Mouse (Mus musculus) midbrain, embryonic 16.5 days (tissue): Measurements from ENCODE around the gene Psmb9. TPM values are rescaled to one million over a fixed set of nuclear protein-coding genes. Genes with fewer than 3 reads are reported as not detected.

ENCODE experiments used
- ATAC-seq: fragments of 200-750 bp; cut with Nextera tagmentation; 2 replicates; pipeline ENCODE4 v1.8.0; 2017; ENCODE audit warnings: moderate TSS enrichment
- H3K27ac ChIP-seq: fragments of 300-500 bp; sonication (generic); 2 replicates; pipeline ENCODE4 v1.5.1; 2014; ENCODE audit warnings: mild to moderate bottlenecking, low read length, mixed read lengths
- H3K27me3 ChIP-seq: fragments of 300-500 bp; sonication (generic); 2 replicates; pipeline ENCODE4 v1.6.1; 2014; ENCODE audit warnings: low read depth, low read length, mixed read lengths; ENCODE audit not compliant: control insufficient read depth, insufficient read depth
- H3K36me3 ChIP-seq: fragments of 300-500 bp; sonication (generic); 2 replicates; pipeline ENCODE4 v1.6.1; 2014; ENCODE audit warnings: mild to moderate bottlenecking, low read length, moderate library complexity, mixed read lengths; ENCODE audit not compliant: control insufficient read depth, insufficient read depth
- H3K4me1 ChIP-seq: fragments of 300-500 bp; sonication (generic); 2 replicates; pipeline ENCODE4 v1.6.1; 2014; ENCODE audit warnings: mild to moderate bottlenecking, low read length, mixed read lengths; ENCODE audit not compliant: control insufficient read depth, insufficient read depth
- H3K4me2 ChIP-seq: fragments of 300-500 bp; sonication (generic); 2 replicates; pipeline ENCODE4 v1.6.1; 2014; ENCODE audit warnings: mild to moderate bottlenecking, low read length, mixed read lengths
- H3K4me3 ChIP-seq: fragments of 300-500 bp; sonication (generic); 2 replicates; pipeline ENCODE4 v1.5.1; 2014; ENCODE audit warnings: low read depth, mild to moderate bottlenecking, low read length, moderate library complexity, mixed read lengths
- H3K9ac ChIP-seq: fragments of 300-500 bp; sonication (generic); 2 replicates; pipeline ENCODE4 v1.6.1; 2014; ENCODE audit warnings: low read depth, low read length, mixed read lengths
- H3K9me3 ChIP-seq: fragments of 300-500 bp; sonication (generic); replicated peaks from 2 replicates; pipeline ENCODE4 v1.6.1; 2014; ENCODE audit warnings: mild to moderate bottlenecking, low read length, mixed read lengths; ENCODE audit not compliant: control insufficient read depth, poor library complexity, severe bottlenecking
- WGBS: fragments of 180-500 bp; shearing (Covaris S2); extraction: QIAGEN DNeasy Blood & Tissue Kit; methylation state at CpG from one replicate; pipeline ENCODE4 v1.1.7; 2014; 5-methylcytosine and 5-hydroxymethylcytosine counted together
- polyA plus RNA-seq: library from polyadenylated mRNA; unstranded; fragments of >200 nt; fragmentation: Nextera tagmentation; extraction: Ambion mirVana; gene quantifications from 2 replicates; pipeline ENCODE4 v1.2.1, GENCODE M21; 2015

Gene Psmb9
- polyA plus RNA-seq, 1 experiment from 2014 or later, result 1.7 TPM

- WGBS, result 23% methylated on average over 12 of the region's 12 CpGs
- Histone ChIP-seq H3K4me2 (no peak overlapping the region), H3K27me3 (peaks cover 67% of the 10 kb centered on the region), H3K4me1 (peaks cover 3% of the 10 kb centered on the region; the same call in 1 of the 2 replicates), H3K36me3 (no peaks in the 10 kb centered on the region), H3K4me3 (no peak overlapping the region), H3K9me3 (no peaks in the 10 kb centered on the region), H3K27ac (no peak overlapping the region), H3K9ac (no peak overlapping the region)
- no peak for ATAC-seq
These were observed 8.9 kb upstream of the Psmb9 start for GRCm38 (mm10) chr17:34196491-34196890.

GRCm38 (mm10) chr17:34194723-34195122, 7.2 kb upstream of the Psmb9 start:
- Histone ChIP-seq H3K4me1 (peaks cover 3% of the 10 kb centered on the region; the same call in 1 of the 2 replicates), H3K4me3 (no peak overlapping the region), H3K4me2 (no peak overlapping the region), H3K36me3 (no peaks in the 10 kb centered on the region), H3K27ac (no peak overlapping the region), H3K9me3 (no peaks in the 10 kb centered on the region), H3K27me3 (peaks cover 75% of the 10 kb centered on the region), H3K9ac (no peak overlapping the region)
- no peak for ATAC-seq
- WGBS, result 86% methylated on average over 4 of the region's 4 CpGs

- Histone ChIP-seq H3K27ac (no peak overlapping the region), H3K9ac (no peak overlapping the region), H3K27me3 (peaks cover 71% of the 10 kb centered on the region), H3K4me3 (no peak overlapping the region), H3K4me1 (peaks cover 3% of the 10 kb centered on the region; the same call in 1 of the 2 replicates), H3K9me3 (no peaks in the 10 kb centered on the region), H3K4me2 (no peak overlapping the region), H3K36me3 (no peaks in the 10 kb centered on the region)
- ATAC-seq, result no peak
- 58% methylated on average over 8 of the region's 8 CpGs for WGBS
These were observed 5.9 kb upstream of the Psmb9 start for GRCm38 (mm10) chr17:34193468-34193867.

- ATAC-seq, result no peak
- Histone ChIP-seq H3K4me2 (no peak overlapping the region), H3K4me1 (peaks cover 6% of the 10 kb centered on the region; the same call in 1 of the 2 replicates), H3K4me3 (no peak overlapping the region), H3K27me3 (peaks cover 71% of the 10 kb centered on the region), H3K27ac (no peak overlapping the region), H3K9ac (no peak overlapping the region), H3K36me3 (no peaks in the 10 kb centered on the region), H3K9me3 (no peaks in the 10 kb centered on the region)
- 19% methylated on average over 16 of the region's 16 CpGs for WGBS
These were observed 5.3 kb upstream of the Psmb9 start for GRCm38 (mm10) chr17:34192852-34193251.

- no peak for ATAC-seq
- Histone ChIP-seq H3K36me3 (no peaks in the 10 kb centered on the region), H3K4me1 (peaks cover 10% of the 10 kb centered on the region; the same call in 1 of the 2 replicates), H3K4me2 (no peak overlapping the region), H3K27me3 (peaks cover 60% of the 10 kb centered on the region), H3K27ac (no peak overlapping the region), H3K9ac (no peak overlapping the region), H3K9me3 (no peaks in the 10 kb centered on the region), H3K4me3 (no peak overlapping the region)
- WGBS, result 74% methylated on average over 6 of the region's 6 CpGs
These were observed 1.4 kb upstream of the Psmb9 start for GRCm38 (mm10) chr17:34188986-34189385.

GRCm38 (mm10) chr17:34188010-34188409, 446 bp upstream of the Psmb9 start:
- no peak for ATAC-seq

GRCm38 (mm10) chr17:34186885-34187260, 691 bp downstream of the Psmb9 start:
- peaks cover 10% of the 10 kb centered on the region; the same call in 1 of the 2 replicates for H3K4me1 ChIP-seq
- H3K4me2 ChIP-seq, result peak overlapping the region; percentile 70
- 1% methylated on average over 14 of the region's 14 CpGs for WGBS
- no peak overlapping the region for H3K27ac ChIP-seq
- no peaks in the 10 kb centered on the region for H3K36me3 ChIP-seq
- peaks cover 44% of the 10 kb centered on the region for H3K27me3 ChIP-seq
- H3K9me3 ChIP-seq, result no peaks in the 10 kb centered on the region
- ATAC-seq, result peak; percentile 40
- H3K4me3 ChIP-seq, result peak overlapping the region; percentile 47
- peak overlapping the region; percentile 52; the same call in 1 of the 2 replicates for H3K9ac ChIP-seq

More at GRCm38 (mm10) chr17:34188010-34188409, 446 bp upstream of the Psmb9 start:
- Histone ChIP-seq H3K4me2 (peak overlapping the region; percentile 70), H3K27me3 (peaks cover 56% of the 10 kb centered on the region), H3K27ac (no peak overlapping the region), H3K4me3 (peak overlapping the region; percentile 47), H3K9me3 (no peaks in the 10 kb centered on the region), H3K9ac (peak overlapping the region; percentile 59), H3K4me1 (peaks cover 10% of the 10 kb centered on the region; the same call in 1 of the 2 replicates), H3K36me3 (no peaks in the 10 kb centered on the region)
- 3% methylated on average over 20 of the region's 20 CpGs for WGBS

GRCm38 (mm10) chr17:34185526-34185925, 2.0 kb downstream of the Psmb9 start:
- Histone ChIP-seq H3K4me2 (no peak overlapping the region), H3K36me3 (no peaks in the 10 kb centered on the region), H3K4me1 (peaks cover 10% of the 10 kb centered on the region; the same call in 1 of the 2 replicates), H3K9ac (no peak overlapping the region), H3K9me3 (no peaks in the 10 kb centered on the region), H3K27ac (no peak overlapping the region), H3K4me3 (no peak overlapping the region), H3K27me3 (peaks cover 35% of the 10 kb centered on the region)
- ATAC-seq, result no peak
- 87% methylated on average over 9 of the region's 9 CpGs for WGBS

GRCm38 (mm10) chr17:34183564-34184219, 3.9 kb downstream of the Psmb9 start:
- Histone ChIP-seq H3K4me2 (no peak overlapping the region), H3K27ac (no peak overlapping the region), H3K4me3 (no peak overlapping the region), H3K36me3 (no peaks in the 10 kb centered on the region), H3K9me3 (no peaks in the 10 kb centered on the region), H3K4me1 (peaks cover 10% of the 10 kb centered on the region; the same call in 1 of the 2 replicates), H3K9ac (no peak overlapping the region), H3K27me3 (peaks cover 26% of the 10 kb centered on the region)
- ATAC-seq, result no peak
- 84% methylated on average over 15 of the region's 15 CpGs for WGBS
